Mouse (Mus musculus): ENCODE data around the gene Gm28038.

DNA sequence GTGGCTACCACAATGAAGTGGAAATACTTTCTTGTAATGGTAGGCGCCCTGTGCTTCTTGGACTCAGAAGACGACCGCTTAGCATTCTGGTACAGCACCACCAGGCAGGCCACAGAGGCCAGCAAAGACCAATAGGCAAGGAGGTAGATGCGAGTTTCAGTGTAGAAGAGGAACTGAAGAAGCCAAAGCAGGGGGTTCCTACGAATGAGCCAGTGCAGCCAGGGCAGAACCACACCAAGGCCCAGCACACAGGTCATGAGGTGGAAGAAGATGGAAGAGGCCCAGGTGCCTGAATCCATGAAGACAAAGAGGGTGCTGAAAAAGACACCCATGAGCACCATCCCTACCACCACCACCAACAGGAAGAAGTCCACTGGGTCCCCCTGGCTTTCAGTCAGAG, 4.2 kb downstream of the Gm28038 start:
- TF ChIP-seq POLR2A (IDR thresholded peaks at IDR 0.05; ENCODE audit: insufficient read depth, low read length) (no peak), CTCF (IDR thresholded peaks at IDR 0.05; ENCODE audit: low read depth, low read length) (no peak)

All from ES-Bruce4 (cell line).